Mouse (Mus musculus): ENCODE measurements around the gene Ces1f.
"Not testable (repeated sequence)": the region's sequence is repeated elsewhere in the genome, so short reads cannot be mapped to it uniquely, and the experiment has no call there.

Gene Ces1f

GRCm38 (mm10) chr8:93279556-93279955 lies at the start of gene Ces1f:
TSS of gene Ces1f (minus strand) at chr8:93279747.
- DNase-seq (ENCODE audit: extremely low spot score) = no peak

DNA sequence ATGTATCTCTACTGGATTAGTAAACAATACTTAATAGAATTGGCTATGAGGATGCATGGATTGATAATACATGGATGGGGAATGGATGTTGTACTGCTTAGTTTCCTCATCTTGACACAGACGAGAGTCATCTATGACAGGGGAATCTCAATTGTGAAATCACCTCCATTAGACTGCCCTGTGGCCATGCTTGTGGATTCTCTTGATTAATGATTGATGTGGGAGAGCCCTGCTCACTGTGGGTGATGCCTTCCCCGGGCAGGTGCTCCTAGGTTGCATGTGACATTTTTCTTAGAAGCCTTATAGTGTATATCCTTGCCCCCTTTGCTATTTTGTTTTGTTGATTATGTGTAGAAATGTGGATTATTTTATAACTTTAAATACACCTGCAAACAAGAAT lies 45.6 kb upstream of the Ces1f start:
- no peak for DNase-seq (ENCODE audit: extremely low spot score)

DNA sequence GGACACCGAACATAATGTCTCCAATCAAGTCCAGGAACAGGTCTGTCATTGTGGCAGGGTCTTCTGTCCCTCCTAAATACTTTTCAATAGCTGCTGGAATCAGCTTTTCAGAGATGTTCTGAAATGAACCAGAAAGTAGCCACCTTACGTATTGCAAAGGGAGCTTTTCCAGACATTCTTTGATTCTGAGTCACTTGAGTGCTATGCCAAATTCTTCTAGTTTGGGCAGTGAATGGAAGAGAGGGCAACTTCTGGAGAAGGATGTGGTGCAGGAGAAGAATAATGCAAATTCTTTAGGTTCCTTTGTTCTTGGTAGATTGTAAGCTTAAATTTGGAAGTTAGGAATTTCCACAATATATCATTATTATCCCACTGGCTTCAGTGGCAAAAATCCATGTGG lies 37.5 kb upstream of the Ces1f start:
- no peak for DNase-seq (ENCODE audit: extremely low spot score)

DNA sequence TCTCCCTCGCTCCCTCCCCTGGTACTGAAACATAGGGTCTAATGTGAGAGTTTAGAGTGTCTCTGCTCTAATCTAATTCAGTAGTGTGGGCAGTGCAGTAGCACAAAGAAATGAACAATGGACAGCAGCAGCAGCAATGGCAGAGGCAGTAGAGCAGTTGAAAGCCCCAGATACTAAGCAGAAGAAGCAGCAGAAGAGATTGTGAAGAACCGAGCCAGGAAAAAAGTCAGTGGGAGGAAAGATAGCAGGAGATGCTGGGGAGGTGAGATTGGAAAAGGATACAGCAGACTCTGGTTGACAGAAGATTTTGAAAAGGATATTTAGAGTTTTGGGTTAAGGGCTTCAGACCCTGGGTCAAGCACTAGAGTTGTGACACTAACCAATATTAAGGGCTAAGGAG lies 36.0 kb upstream of the Ces1f start:
- DNase-seq (ENCODE audit: extremely low spot score) = no peak

- DNase-seq (ENCODE audit: extremely low spot score) = no peak
Observed at GRCm38 (mm10) chr8:93283896-93284295, 4.3 kb upstream of the Ces1f start.

- DNase-seq (ENCODE audit: extremely low spot score) = no peak
Observed at GRCm38 (mm10) chr8:93282349-93282748, 2.8 kb upstream of the Ces1f start.

GRCm38 (mm10) chr8:93278176-93278805 lies 1.3 kb downstream of the Ces1f start:
- no peak for DNase-seq (ENCODE audit: extremely low spot score)

DNA sequence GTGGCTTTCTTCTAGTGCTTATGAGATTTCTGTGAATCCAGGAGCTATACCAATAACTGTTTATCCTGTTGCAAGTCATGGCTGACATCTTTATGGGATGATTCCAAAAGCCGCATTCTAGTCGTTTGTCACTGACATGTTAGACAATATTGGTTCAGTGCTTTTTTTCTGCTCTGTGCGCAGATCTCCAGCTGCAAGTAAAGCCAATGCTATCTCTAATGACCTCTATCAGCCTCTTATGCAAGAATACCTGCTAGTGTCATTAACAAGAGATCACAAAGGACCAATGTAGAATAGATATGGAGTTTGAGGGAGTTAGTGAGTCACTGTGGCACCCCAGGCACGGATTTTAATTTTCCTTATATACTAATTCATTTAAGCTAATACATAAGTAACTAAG lies 4.9 kb downstream of the Ces1f start:
- no peak for DNase-seq (ENCODE audit: extremely low spot score)

- DNase-seq (ENCODE audit: extremely low spot score) = no peak
Observed at GRCm38 (mm10) chr8:93273321-93273720, 6.2 kb downstream of the Ces1f start.

DNA sequence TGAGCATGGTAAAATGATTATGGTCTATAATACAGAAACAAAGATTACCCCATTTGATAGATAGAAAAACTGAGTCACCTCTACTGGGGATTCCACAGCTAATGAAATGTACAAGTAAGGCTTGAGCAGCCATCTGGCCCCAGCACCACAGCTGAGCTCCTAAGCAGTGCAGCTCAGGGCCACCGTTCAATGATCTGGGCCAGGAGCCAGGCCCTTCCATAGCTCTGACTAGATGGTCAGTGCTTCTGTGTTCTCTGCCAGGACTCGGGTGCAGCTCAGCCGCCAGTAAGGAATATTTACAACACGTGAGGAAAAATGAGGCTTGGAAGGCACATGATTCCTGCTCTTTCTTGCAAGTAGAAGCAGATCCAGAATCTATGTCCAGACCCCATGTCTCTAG lies 6.9 kb downstream of the Ces1f start:
- no peak for DNase-seq (ENCODE audit: extremely low spot score)

- no peak for DNase-seq (ENCODE audit: extremely low spot score)
Observed at GRCm38 (mm10) chr8:93261436-93261835, 18.1 kb downstream of the Ces1f start.

DNA sequence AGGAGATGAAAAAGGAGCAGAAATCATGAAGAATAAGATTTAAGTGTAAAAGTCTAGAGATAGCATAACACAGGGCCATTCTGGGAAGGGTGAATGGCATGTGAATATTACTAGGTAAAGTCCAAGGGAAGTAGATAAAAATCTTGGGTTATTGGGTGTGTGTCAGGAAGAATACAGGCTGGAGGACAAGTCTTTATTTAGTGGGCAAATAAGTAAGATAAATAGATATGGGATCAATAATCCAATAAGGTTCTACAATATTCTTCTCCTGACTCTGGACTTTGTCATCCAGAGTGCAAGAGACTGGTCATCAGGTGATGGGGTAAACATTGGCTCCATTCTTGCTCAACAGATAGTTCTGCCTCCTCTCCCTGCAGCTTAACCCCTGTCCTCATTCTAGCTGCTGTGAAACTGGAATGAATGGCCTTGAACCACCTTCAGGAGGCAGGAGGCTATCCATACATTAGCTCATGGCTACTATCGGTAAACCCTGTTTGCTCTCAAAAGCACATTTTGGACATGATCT lies 27.1 kb downstream of the Ces1f start:
- DNase-seq (ENCODE audit: extremely low spot score) = no peak

GRCm38 (mm10) chr8:93246057-93246456 lies 33.5 kb downstream of the Ces1f start:
- DNase-seq (ENCODE audit: extremely low spot score) = no peak

GRCm38 (mm10) chr8:93239884-93240283 lies 39.7 kb downstream of the Ces1f start:
- DNase-seq (ENCODE audit: extremely low spot score) = no peak

- DNase-seq (ENCODE audit: extremely low spot score) = no peak
Observed at GRCm38 (mm10) chr8:93235681-93236080, 43.9 kb downstream of the Ces1f start.

- no peak for DNase-seq (ENCODE audit: extremely low spot score)
Observed at GRCm38 (mm10) chr8:93234706-93235105, 44.8 kb downstream of the Ces1f start.

GRCm38 (mm10) chr8:93234068-93234467 lies 45.5 kb downstream of the Ces1f start:
- no peak for DNase-seq (ENCODE audit: extremely low spot score)

GRCm38 (mm10) chr8:93229446-93229845 lies 50.1 kb downstream of the Ces1f start, which contains the start of gene Ces1e:
TSS of gene Ces1e (minus strand) at chr8:93229619.
- no peak for DNase-seq (ENCODE audit: extremely low spot score)

DNA sequence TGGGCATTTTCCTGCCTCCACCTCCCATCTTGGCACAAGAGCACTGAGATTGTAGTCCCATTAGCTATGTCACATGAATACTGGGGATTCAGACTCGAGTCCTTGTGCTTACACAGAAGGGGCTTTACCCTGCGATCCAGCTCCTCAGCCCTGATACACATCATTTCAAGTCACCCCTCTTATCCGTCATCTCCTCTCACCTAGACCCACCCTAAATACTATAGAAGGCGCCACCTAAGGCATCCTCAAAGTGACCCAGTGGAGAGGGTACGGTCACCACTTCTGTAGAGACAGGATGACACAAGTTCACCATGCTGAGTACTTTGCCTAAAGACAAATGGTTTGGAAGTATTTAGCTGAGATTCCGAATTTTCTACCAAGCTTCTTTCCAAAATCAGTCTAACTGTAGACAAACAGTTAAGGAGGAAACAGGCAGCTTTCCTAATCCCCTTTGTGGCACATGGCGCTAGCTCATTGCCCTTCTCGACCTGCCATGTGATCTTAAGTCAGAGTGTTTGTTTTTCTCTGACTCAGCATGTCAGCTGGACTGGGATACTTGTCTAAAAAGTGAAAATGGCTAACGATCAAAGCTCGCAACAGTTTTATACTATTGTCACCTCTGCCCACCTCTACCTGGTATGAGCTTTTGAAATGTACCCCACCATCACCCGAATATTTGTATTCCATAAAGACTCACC lies 50.7 kb downstream of the Ces1f start:
- no peak for DNase-seq (ENCODE audit: extremely low spot score)

DNA sequence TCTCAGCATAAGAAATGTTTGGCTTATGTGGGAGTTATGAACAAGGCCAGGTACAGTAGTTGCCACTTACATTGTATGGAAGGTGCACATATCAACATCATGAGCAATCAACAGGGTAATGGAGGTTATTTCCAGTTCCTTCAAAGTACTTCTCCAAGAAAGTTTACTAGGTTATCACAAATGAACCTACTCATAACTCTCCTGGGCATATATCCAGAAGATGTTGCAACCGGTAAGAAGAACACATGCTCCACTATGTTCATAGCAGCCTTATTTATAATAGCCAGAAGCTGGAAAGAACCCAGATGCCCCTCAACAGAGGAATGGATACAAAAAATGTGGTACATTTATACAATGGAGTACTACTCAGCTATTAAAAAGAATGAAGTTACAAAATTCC lies 53.1 kb downstream of the Ces1f start:
- DNase-seq (ENCODE audit: extremely low spot score) = not testable (repeated sequence)

- no peak for DNase-seq (ENCODE audit: extremely low spot score)
Observed at GRCm38 (mm10) chr8:93221896-93222295, 57.7 kb downstream of the Ces1f start.

- no peak for DNase-seq (ENCODE audit: extremely low spot score)
Observed at GRCm38 (mm10) chr8:93217867-93218266, 61.7 kb downstream of the Ces1f start.

DNA sequence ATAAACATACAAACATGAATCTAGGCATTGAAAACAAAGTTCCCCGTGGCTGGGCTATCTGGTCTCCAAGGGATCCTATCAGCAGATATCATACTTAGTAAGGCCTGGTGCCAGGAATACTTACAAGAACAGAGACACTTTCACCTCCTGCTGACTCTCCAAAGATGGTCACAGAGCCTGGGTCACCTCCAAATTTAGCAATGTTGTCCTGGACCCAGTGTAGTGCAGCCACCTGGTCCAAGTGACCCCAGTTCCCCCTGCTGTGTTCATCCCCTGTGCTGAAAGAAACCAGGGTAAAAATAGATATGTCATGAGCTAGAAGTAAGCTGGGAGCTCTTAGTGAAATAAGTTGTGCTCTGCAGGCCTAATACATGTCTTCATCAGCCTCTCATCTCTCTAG lies 62.2 kb downstream of the Ces1f start:
- DNase-seq (ENCODE audit: extremely low spot score) = no peak

All from embryo, embryonic 9.5 days (tissue).